Mouse (Mus musculus): ENCODE measurements around the gene Lpcat2.

DNA sequence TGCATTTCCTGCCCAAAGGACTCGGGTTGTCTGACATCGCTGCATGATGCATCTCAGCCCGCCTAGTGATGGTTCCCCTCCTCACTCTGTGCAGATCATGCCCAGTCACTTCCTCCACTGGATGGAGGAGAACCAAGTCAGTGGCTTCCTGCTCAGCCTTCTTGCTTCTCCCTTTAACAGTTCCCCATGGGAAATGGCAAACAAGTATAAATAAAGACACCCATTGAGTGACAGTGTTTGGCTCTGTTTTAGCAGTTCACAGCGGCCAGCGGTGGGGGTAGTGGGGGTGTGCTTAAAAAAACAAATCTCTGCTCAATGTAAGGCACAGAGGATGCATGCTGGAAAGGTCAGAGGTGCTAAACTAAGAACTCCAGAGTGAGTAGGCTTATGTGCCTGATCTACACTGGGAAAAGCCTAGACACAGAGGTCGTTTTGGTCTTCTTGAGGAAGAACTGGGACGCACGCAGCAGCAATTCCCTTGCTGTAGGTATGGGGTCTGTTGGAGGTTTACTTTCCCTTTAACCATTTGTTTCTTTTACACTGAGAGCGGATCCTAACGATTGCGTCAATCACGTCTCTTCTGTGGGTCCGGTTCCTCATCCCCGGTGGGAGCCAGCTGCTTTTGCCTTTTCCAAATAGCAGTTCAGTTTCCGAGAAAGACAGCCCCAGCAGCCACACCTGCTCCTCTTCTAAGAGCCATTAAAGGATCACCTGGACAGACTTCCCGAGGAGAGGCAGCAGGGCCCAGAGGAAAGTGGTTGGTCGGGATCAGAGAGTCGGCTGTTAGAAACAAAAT, 1.8 kb upstream of the Lpcat2 start:
- TF ChIP-seq CTCF (IDR thresholded peaks at IDR 0.05; ENCODE audit: control insufficient read depth, insufficient read depth, insufficient replicate concordance, low read depth, low read length): no peak
- no peak for TF ChIP-seq POLR2A (IDR thresholded peaks at IDR 0.05; ENCODE audit: control insufficient read depth, low read depth, low read length)

Data from testis, adult 2 months (tissue).